Mouse (Mus musculus): ENCODE results near the gene Tdpoz5. TPM values are rescaled to one million over a fixed set of nuclear protein-coding genes. Genes with fewer than 3 reads are reported as not detected.

The Tdpoz5 gene
- polyA plus RNA-seq (2012; rRNA removed; ENCODE audit: low replicate concordance), result not detected in 2 replicates

GRCm38 (mm10) chr3:93961214-93961613 lies at the start of gene Tdpoz5:
Tdpoz5 (minus strand) TSS chr3:93961314.

GRCm38 (mm10) chr3:93943443-93943842 lies 17.7 kb downstream of the Tdpoz5 start, which contains the start of gene Gm9117:
Gm9117 (minus strand) TSS chr3:93943543.

Other genes with a start within 250 kb of the Tdpoz5 start
- gene Gm5773, start 188.3 kb downstream of the Tdpoz5 start, polyA plus RNA-seq (2012; rRNA removed; ENCODE audit: low replicate concordance), result not detected in 2 replicates
- gene Tdpoz4, start 164.9 kb downstream of the Tdpoz5 start, polyA plus RNA-seq (2012; rRNA removed; ENCODE audit: low replicate concordance), result not detected in 2 replicates
- gene Tdpoz3, start 135.3 kb downstream of the Tdpoz5 start, polyA plus RNA-seq (2012; rRNA removed; ENCODE audit: low replicate concordance), result not detected in 2 replicates
- 0.14 and 0.32 TPM in 2 replicates for gene Gm9117, start 17.8 kb downstream of the Tdpoz5 start, polyA plus RNA-seq (2012; rRNA removed; ENCODE audit: low replicate concordance)
- not detected in 2 replicates for gene Gm9125, start 93.6 kb upstream of the Tdpoz5 start, polyA plus RNA-seq (2012; rRNA removed; ENCODE audit: low replicate concordance)
- not detected in 2 replicates for gene Gm10697, start 111.3 kb upstream of the Tdpoz5 start, polyA plus RNA-seq (2012; rRNA removed; ENCODE audit: low replicate concordance)
- not detected in 2 replicates for gene Gm10696, start 216.9 kb upstream of the Tdpoz5 start, polyA plus RNA-seq (2012; rRNA removed; ENCODE audit: low replicate concordance)
- not detected in 2 replicates for gene Gm5286, start 235.4 kb upstream of the Tdpoz5 start, polyA plus RNA-seq (2012; rRNA removed; ENCODE audit: low replicate concordance)

All from duodenum, adult 2 months (tissue).